Mouse (Mus musculus) CD4-positive, CD25-positive, alpha-beta regulatory T cell, adult 4 months (primary cell): ENCODE data around the gene Aplnr. TPM values are rescaled to one million over a fixed set of nuclear protein-coding genes. Genes with fewer than 3 reads are reported as not detected.

Experiments
- ATAC-seq: one replicate; pipeline ENCODE4 v1.8.0; 2017
- polyA plus RNA-seq, 2 experiments: library from polyadenylated mRNA; unstranded; fragments of 100-300 nt; shearing (Covaris generic); gene quantifications; one replicate each; pipeline ENCODE4 v1.2.1; 2017

The Aplnr gene
- polyA plus RNA-seq, 2 experiments from 2014 or later: not detected

- no peak for ATAC-seq
Measured at GRCm38 (mm10) chr2:85187582-85188151, 51.6 kb downstream of the Aplnr start.

Other genes starting within 250 kb of the Aplnr start
- not detected for gene Rtn4rl2, start 249.5 kb upstream of the Aplnr start, polyA plus RNA-seq
- gene Slc43a3, start 199.6 kb upstream of the Aplnr start, polyA plus RNA-seq: 10 to 100 TPM in 1 of 2 experiments, 1 to 10 TPM in 1; 7.0 to 10.7 TPM
- not detected for gene Prg2, start 155.8 kb upstream of the Aplnr start, polyA plus RNA-seq
- not detected for gene Prg3, start 148.0 kb upstream of the Aplnr start, polyA plus RNA-seq
- 100 to 1,000 TPM; 147 to 202 TPM for gene Ssrp1, start 99.0 kb upstream of the Aplnr start, polyA plus RNA-seq
- gene P2rx3, start 98.8 kb upstream of the Aplnr start, polyA plus RNA-seq: under 1 TPM in 1 of 2 experiments, not detected in 1; 0.46 TPM
- gene Tnks1bp1, start 88.2 kb upstream of the Aplnr start, polyA plus RNA-seq: 1 to 10 TPM; 3.8 to 5.6 TPM
- gene Lrrc55, start 61.0 kb downstream of the Aplnr start, polyA plus RNA-seq: not detected
- not detected for gene Olfr987, start 203.1 kb downstream of the Aplnr start, polyA plus RNA-seq
- not detected for gene Olfr988, start 227.0 kb downstream of the Aplnr start, polyA plus RNA-seq